8 mouse cellular contexts compared by ENCODE assay signal in the genomic region with DNA sequence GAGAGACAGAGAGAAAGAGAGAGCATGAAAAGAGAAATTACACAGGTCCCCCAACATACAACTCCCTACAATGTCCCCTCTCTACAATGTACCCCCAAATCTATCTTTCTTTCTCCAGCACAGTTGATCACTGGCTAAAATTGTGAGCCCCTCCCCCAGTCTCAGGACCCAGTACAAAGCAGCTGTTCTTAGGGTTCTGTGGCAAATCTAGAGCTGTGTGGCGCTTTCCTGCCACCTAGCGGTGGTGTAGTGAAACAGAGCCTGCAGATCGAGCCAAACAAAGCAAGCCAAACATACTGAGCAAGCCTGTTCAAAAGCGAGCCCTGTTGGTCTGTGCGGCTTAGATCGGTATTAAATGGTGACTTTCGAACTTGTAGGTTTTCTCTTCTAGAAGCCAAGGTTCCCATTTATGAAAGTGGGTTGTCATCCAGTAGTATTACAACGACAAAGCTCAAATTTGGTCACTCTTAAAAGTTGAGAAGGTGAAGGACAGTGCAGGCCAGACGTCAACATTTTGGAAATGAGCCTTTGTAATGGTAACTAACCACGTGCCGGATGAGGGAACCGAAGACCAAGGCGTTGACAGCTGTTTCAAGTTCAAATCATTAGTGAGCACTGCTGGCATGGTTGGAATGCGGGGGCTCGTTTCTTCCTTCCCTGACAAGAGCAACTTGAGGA. TPM values are rescaled to one million over a fixed set of nuclear protein-coding genes. Genes with fewer than 3 reads are reported as not detected.
A peak's percentile ranks its signal among the peaks of the same experiment; 100 is the strongest.
DNase-seq lines count a peak whose midpoint lies in the region; ATAC-seq lines count a peak whose summit lies in the region.

No protein-coding gene starts in this region.

- H3K36me3 ChIP-seq in liver, embryonic 12.5 days = no peaks in the 10 kb centered on the region
- no peaks in the 10 kb centered on the region for H3K36me3 ChIP-seq in intestine, embryonic 15.5 days
- H3K36me3 ChIP-seq in midbrain, embryonic 12.5 days = no peaks in the 10 kb centered on the region

- intact Hi-C loops in left cerebral cortex, postnatal 10 days (cut with DNase I) = loop anchor here (10.0 kb wide), 1 partner anchor 175 kb away; the partner anchor contains the start of gene Mcur1

- H3K4me2 ChIP-seq in liver, embryonic 12.5 days = no peak overlapping the region
- no peak overlapping the region for H3K4me2 ChIP-seq in intestine, embryonic 15.5 days (replicated peaks)
- H3K4me2 ChIP-seq in midbrain, embryonic 12.5 days (replicated peaks) = no peak overlapping the region

- ATAC-seq in liver, embryonic 12.5 days = no peak
- peak; percentile 88 for ATAC-seq in common myeloid progenitor, adult 5-6 weeks (replicated peaks; ENCODE audit: low read depth, poor library complexity, severe bottlenecking)
- peak; percentile 68 for ATAC-seq in intestine, embryonic 15.5 days
- ATAC-seq in midbrain, embryonic 12.5 days (ENCODE audit: low FRiP score, low read depth) = peak; percentile 68

- no peak overlapping the region for H3K4me3 ChIP-seq in liver, embryonic 12.5 days
- H3K4me3 ChIP-seq in intestine, embryonic 15.5 days (replicated peaks) = no peak overlapping the region
- no peak overlapping the region for H3K4me3 ChIP-seq in midbrain, embryonic 12.5 days

- H3K4me1 ChIP-seq in liver, embryonic 12.5 days = no peaks in the 10 kb centered on the region
- H3K4me1 ChIP-seq in intestine, embryonic 15.5 days (replicated peaks) = no peaks in the 10 kb centered on the region
- peaks cover 6% of the 10 kb centered on the region for H3K4me1 ChIP-seq in midbrain, embryonic 12.5 days

- peak; percentile 68 for DNase-seq in liver
- DNase-seq in gastrocnemius, adult 8-10 months (ENCODE audit: low spot score in 2 of 2) = peak; percentile 22 to 48
- peak; percentile 82 to 86 for DNase-seq in left cerebral cortex, postnatal 10 days (ENCODE audit: extremely low spot score in 1 of 2, low spot score in 2 of 2)
- DNase-seq in spleen, adult 12 weeks (ENCODE audit: low spot score) = peak; percentile 21

- no peaks in the 10 kb centered on the region; the same call in 1 of the 2 replicates for H3K27me3 ChIP-seq in liver, embryonic 12.5 days (replicated peaks)
- H3K27me3 ChIP-seq in intestine, embryonic 15.5 days (replicated peaks) = no peaks in the 10 kb centered on the region
- no peaks in the 10 kb centered on the region for H3K27me3 ChIP-seq in midbrain, embryonic 12.5 days

- no peak overlapping the region for H3K9ac ChIP-seq in liver, embryonic 12.5 days
- H3K9ac ChIP-seq in intestine, embryonic 15.5 days = no peak overlapping the region
- H3K9ac ChIP-seq in midbrain, embryonic 12.5 days (replicated peaks) = no peak overlapping the region

- no peaks in the 10 kb centered on the region for H3K9me3 ChIP-seq in liver, embryonic 12.5 days (replicated peaks)
- no peaks in the 10 kb centered on the region; the same call in 1 of the 2 replicates for H3K9me3 ChIP-seq in intestine, embryonic 15.5 days
- H3K9me3 ChIP-seq in midbrain, embryonic 12.5 days = peaks cover 2% of the 10 kb centered on the region; the same call in 1 of the 2 replicates

- no peak overlapping the region for H3K27ac ChIP-seq in liver, embryonic 12.5 days
- no peak overlapping the region for H3K27ac ChIP-seq in intestine, embryonic 15.5 days
- H3K27ac ChIP-seq in midbrain, embryonic 12.5 days (replicated peaks) = no peak overlapping the region

- WGBS in liver, embryonic 12.5 days (ENCODE audit: insufficient replicate concordance) = 30% methylated on average over 15 of the region's 15 CpGs
- WGBS in intestine, embryonic 15.5 days = 29% methylated on average over 15 of the region's 15 CpGs
- WGBS in midbrain, embryonic 12.5 days = 34% methylated on average over 15 of the region's 15 CpGs

RNA-seq across cellular contexts. Expression of gene Cd83, which starts 44.8 kb away (rescaled TPM):
- 0.64 and 0.89 TPM in 2 replicates for polyA plus RNA-seq in liver, embryonic 12.5 days (2016; fragmentation: Nextera tagmentation; extraction: Ambion mirVana)
- total RNA-seq in common myeloid progenitor, adult 5-6 weeks (2017) = 0.68 TPM in 1 of 2 replicates, not detected in the other
- 1 to 10 TPM in 1 of 4 experiments, under 1 TPM in 3; 0.22 to 1.2 (median 0.69) TPM for total RNA-seq in gastrocnemius, adult 8-10 months (2022)
- polyA plus RNA-seq in intestine, embryonic 15.5 days (2015; fragmentation: Nextera tagmentation; extraction: Ambion mirVana) = 9.1 and 10.3 TPM in 2 replicates
- 1 to 10 TPM; 7.7 to 8.3 TPM for total RNA-seq in left cerebral cortex, postnatal 10 days (2021)
- 4.5 and 7.0 TPM in 2 replicates for polyA plus RNA-seq in midbrain, embryonic 12.5 days (2016; fragmentation: Nextera tagmentation; extraction: Ambion mirVana)

Comparison
In these comparisons a context has a peak if more than half of its experiments do, and no peak if none do; other contexts are left out.
1. DNase-seq: peak in every context shown above with its lines; median percentile 84 in left cerebral cortex, postnatal 10 days; 68 in liver; 35 in gastrocnemius, adult 8-10 months; 21 in spleen, adult 12 weeks.